Mouse (Mus musculus): ENCODE measurements around the gene Irs3. TPM values are rescaled to one million over a fixed set of nuclear protein-coding genes. Genes with fewer than 3 reads are reported as not detected.

Gene Irs3
- polyA plus RNA-seq, 1 experiment from 2014 or later = 0.09 TPM

- H3K9ac ChIP-seq (replicated peaks; ENCODE audit: low read depth, low read length) = peak overlapping the region; percentile 73
- 0 out of 2 replicates have a peak, but pooled peaks have one; percentile 1 for ATAC-seq
- no peaks in the 10 kb centered on the region for H3K36me3 ChIP-seq (ENCODE audit: control insufficient read depth, insufficient read depth)
- H3K27ac ChIP-seq (ENCODE audit: low read length) = no peak overlapping the region; the same call in 1 of the 2 replicates
- H3K4me2 ChIP-seq (ENCODE audit: low read length) = peak overlapping the region; percentile 66
- H3K4me3 ChIP-seq (replicated peaks; ENCODE audit: low read length) = peak overlapping the region; percentile 81
- H3K4me1 ChIP-seq (replicated peaks; ENCODE audit: control insufficient read depth, insufficient read depth, low read length) = peaks cover 22% of the 10 kb centered on the region
- H3K27me3 ChIP-seq (replicated peaks; ENCODE audit: control insufficient read depth, insufficient read depth, low read length) = no peaks in the 10 kb centered on the region
- H3K9me3 ChIP-seq (ENCODE audit: control insufficient read depth, low read length) = no peaks in the 10 kb centered on the region
- WGBS = 8% methylated on average over 28 of the region's 28 CpGs
Observed at GRCm38 (mm10) chr5:137683388-137684293, 38.1 kb upstream of the Irs3 start.

- Histone ChIP-seq H3K27ac (ENCODE audit: low read length) (no peak overlapping the region), H3K27me3 (replicated peaks; ENCODE audit: control insufficient read depth, insufficient read depth, low read length) (no peaks in the 10 kb centered on the region), H3K4me2 (ENCODE audit: low read length) (peak overlapping the region; percentile 66), H3K4me3 (replicated peaks; ENCODE audit: low read length) (no peak overlapping the region), H3K36me3 (ENCODE audit: control insufficient read depth, insufficient read depth) (no peaks in the 10 kb centered on the region), H3K9ac (replicated peaks; ENCODE audit: low read depth, low read length) (no peak overlapping the region), H3K4me1 (replicated peaks; ENCODE audit: control insufficient read depth, insufficient read depth, low read length) (peaks cover 22% of the 10 kb centered on the region), H3K9me3 (ENCODE audit: control insufficient read depth, low read length) (no peaks in the 10 kb centered on the region)
- no peak for ATAC-seq
- WGBS = 57% methylated on average over 6 of the region's 6 CpGs
Observed at GRCm38 (mm10) chr5:137682526-137682925, 37.0 kb upstream of the Irs3 start.

DNA sequence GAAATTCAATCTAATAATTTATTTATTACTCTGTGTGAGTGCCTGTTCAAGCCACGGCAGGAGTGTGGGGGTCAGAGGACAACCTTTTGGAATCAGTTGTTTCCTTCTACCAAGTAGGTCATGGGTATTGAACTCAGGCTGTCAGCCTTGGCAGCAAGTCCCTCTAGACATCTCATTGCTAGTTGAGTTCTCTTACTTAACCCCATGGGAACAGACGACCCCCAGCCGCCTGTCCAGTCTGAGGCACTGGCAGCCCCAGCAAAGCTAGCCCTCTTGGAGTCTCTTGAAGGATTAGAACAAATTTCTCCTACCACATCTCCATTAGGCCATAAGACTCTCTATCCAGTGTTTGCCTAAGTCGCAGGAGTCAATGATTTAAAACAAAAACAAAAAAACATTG, 34.2 kb upstream of the Irs3 start:
- WGBS = 92% methylated on average over 4 of the region's 4 CpGs
- no peak for ATAC-seq
- no peak overlapping the region for H3K27ac ChIP-seq (ENCODE audit: low read length)

DNA sequence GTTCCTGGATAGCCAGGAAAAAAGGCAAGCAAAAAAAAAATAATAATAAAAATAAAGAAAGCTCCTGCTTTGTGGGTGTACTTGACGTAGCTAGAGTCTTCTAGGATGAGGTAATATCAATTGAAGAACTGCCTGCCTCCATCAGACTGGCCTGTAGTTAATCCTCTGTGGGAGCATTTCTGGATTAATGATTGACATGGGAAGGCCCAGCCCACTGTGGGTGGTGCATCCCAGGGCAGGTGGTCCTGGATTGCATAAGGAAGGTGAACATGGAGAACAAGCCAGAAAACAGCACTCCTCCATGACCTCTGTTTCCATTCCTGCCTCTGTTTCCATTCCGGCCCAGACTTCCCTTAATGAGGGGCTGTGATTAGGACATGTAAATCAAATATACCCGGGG, 33.2 kb upstream of the Irs3 start:
- no peak for ATAC-seq
- WGBS = 68% methylated on average over 3 of the region's 3 CpGs
- H3K4me3 ChIP-seq (replicated peaks; ENCODE audit: low read length) = no peak overlapping the region
- H3K9ac ChIP-seq (replicated peaks; ENCODE audit: low read depth, low read length) = no peak overlapping the region
- no peaks in the 10 kb centered on the region for H3K36me3 ChIP-seq (ENCODE audit: control insufficient read depth, insufficient read depth)
- no peaks in the 10 kb centered on the region for H3K9me3 ChIP-seq (ENCODE audit: control insufficient read depth, low read length)
- no peaks in the 10 kb centered on the region for H3K27me3 ChIP-seq (replicated peaks; ENCODE audit: control insufficient read depth, insufficient read depth, low read length)
- no peak overlapping the region for H3K27ac ChIP-seq (ENCODE audit: low read length)
- no peak overlapping the region for H3K4me2 ChIP-seq (ENCODE audit: low read length)
- peaks cover 16% of the 10 kb centered on the region for H3K4me1 ChIP-seq (replicated peaks; ENCODE audit: control insufficient read depth, insufficient read depth, low read length)

More for the DNA sequence above, 34.2 kb upstream of the Irs3 start:
- Histone ChIP-seq H3K36me3 (ENCODE audit: control insufficient read depth, insufficient read depth) (no peaks in the 10 kb centered on the region), H3K9ac (replicated peaks; ENCODE audit: low read depth, low read length) (no peak overlapping the region), H3K27me3 (replicated peaks; ENCODE audit: control insufficient read depth, insufficient read depth, low read length) (no peaks in the 10 kb centered on the region), H3K4me2 (ENCODE audit: low read length) (no peak overlapping the region), H3K9me3 (ENCODE audit: control insufficient read depth, low read length) (no peaks in the 10 kb centered on the region), H3K4me3 (replicated peaks; ENCODE audit: low read length) (no peak overlapping the region), H3K4me1 (replicated peaks; ENCODE audit: control insufficient read depth, insufficient read depth, low read length) (peaks cover 18% of the 10 kb centered on the region)

GRCm38 (mm10) chr5:137677859-137678258, 32.3 kb upstream of the Irs3 start:
- no peak for ATAC-seq
- Histone ChIP-seq H3K27ac (ENCODE audit: low read length) (no peak overlapping the region), H3K9ac (replicated peaks; ENCODE audit: low read depth, low read length) (no peak overlapping the region), H3K4me1 (replicated peaks; ENCODE audit: control insufficient read depth, insufficient read depth, low read length) (peaks cover 7% of the 10 kb centered on the region), H3K27me3 (replicated peaks; ENCODE audit: control insufficient read depth, insufficient read depth, low read length) (no peaks in the 10 kb centered on the region), H3K9me3 (ENCODE audit: control insufficient read depth, low read length) (no peaks in the 10 kb centered on the region), H3K4me3 (replicated peaks; ENCODE audit: low read length) (no peak overlapping the region), H3K4me2 (ENCODE audit: low read length) (no peak overlapping the region), H3K36me3 (ENCODE audit: control insufficient read depth, insufficient read depth) (no peaks in the 10 kb centered on the region)
- 86% methylated on average over 8 of the region's 8 CpGs for WGBS

GRCm38 (mm10) chr5:137674786-137675185, 29.3 kb upstream of the Irs3 start:
- H3K9ac ChIP-seq (replicated peaks; ENCODE audit: low read depth, low read length) = no peak overlapping the region
- no peak overlapping the region for H3K4me2 ChIP-seq (ENCODE audit: low read length)
- no peak overlapping the region for H3K27ac ChIP-seq (ENCODE audit: low read length)
- ATAC-seq = no peak
- H3K4me3 ChIP-seq (replicated peaks; ENCODE audit: low read length) = no peak overlapping the region
- no peaks in the 10 kb centered on the region for H3K27me3 ChIP-seq (replicated peaks; ENCODE audit: control insufficient read depth, insufficient read depth, low read length)
- 97% methylated on average over 8 of the region's 8 CpGs for WGBS
- H3K4me1 ChIP-seq (replicated peaks; ENCODE audit: control insufficient read depth, insufficient read depth, low read length) = peaks cover 6% of the 10 kb centered on the region; the same call in 1 of the 2 replicates
- no peaks in the 10 kb centered on the region for H3K9me3 ChIP-seq (ENCODE audit: control insufficient read depth, low read length)
- H3K36me3 ChIP-seq (ENCODE audit: control insufficient read depth, insufficient read depth) = no peaks in the 10 kb centered on the region

DNA sequence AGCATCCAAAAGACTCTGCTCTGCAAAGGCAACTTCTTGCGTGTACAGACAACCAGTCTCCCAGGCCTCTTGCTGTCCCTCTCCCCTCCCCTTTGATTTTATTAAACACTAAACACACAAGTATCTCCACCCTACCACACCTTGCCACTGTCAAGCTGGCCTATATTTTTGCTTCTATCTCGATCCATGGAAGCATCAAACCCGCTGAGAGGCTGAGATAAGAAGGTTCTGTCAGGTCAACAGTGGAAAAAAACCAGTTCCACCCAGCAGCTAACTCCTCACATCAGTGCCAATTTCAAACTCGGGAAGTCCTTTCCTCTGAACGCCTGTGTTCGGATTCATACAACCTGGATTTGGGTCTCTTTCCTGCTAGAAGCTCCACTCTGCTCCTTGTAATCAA, 27.5 kb upstream of the Irs3 start:
- Histone ChIP-seq H3K27me3 (replicated peaks; ENCODE audit: control insufficient read depth, insufficient read depth, low read length) (no peaks in the 10 kb centered on the region), H3K4me1 (replicated peaks; ENCODE audit: control insufficient read depth, insufficient read depth, low read length) (peaks cover 10% of the 10 kb centered on the region; the same call in 1 of the 2 replicates), H3K36me3 (ENCODE audit: control insufficient read depth, insufficient read depth) (no peaks in the 10 kb centered on the region), H3K4me2 (ENCODE audit: low read length) (no peak overlapping the region), H3K4me3 (replicated peaks; ENCODE audit: low read length) (no peak overlapping the region), H3K9me3 (ENCODE audit: control insufficient read depth, low read length) (no peaks in the 10 kb centered on the region), H3K27ac (ENCODE audit: low read length) (no peak overlapping the region), H3K9ac (replicated peaks; ENCODE audit: low read depth, low read length) (no peak overlapping the region)
- WGBS = 93% methylated on average over 6 of the region's 6 CpGs
- ATAC-seq = no peak

- H3K4me1 ChIP-seq (replicated peaks; ENCODE audit: control insufficient read depth, insufficient read depth, low read length) = peaks cover 10% of the 10 kb centered on the region; the same call in 1 of the 2 replicates
- no peak overlapping the region for H3K27ac ChIP-seq (ENCODE audit: low read length)
- H3K4me3 ChIP-seq (replicated peaks; ENCODE audit: low read length) = no peak overlapping the region
- H3K4me2 ChIP-seq (ENCODE audit: low read length) = no peak overlapping the region
- 88% methylated on average over 5 of the region's 5 CpGs for whole genome bisulfite sequencing
- no peaks in the 10 kb centered on the region for H3K27me3 ChIP-seq (replicated peaks; ENCODE audit: control insufficient read depth, insufficient read depth, low read length)
- H3K9me3 ChIP-seq (ENCODE audit: control insufficient read depth, low read length) = no peaks in the 10 kb centered on the region
- H3K36me3 ChIP-seq (ENCODE audit: control insufficient read depth, insufficient read depth) = no peaks in the 10 kb centered on the region
- ATAC-seq = no peak
- H3K9ac ChIP-seq (replicated peaks; ENCODE audit: low read depth, low read length) = no peak overlapping the region
Observed at GRCm38 (mm10) chr5:137672361-137672760, 26.8 kb upstream of the Irs3 start.

GRCm38 (mm10) chr5:137671443-137672240, 26.1 kb upstream of the Irs3 start:
- Histone ChIP-seq H3K4me1 (replicated peaks; ENCODE audit: control insufficient read depth, insufficient read depth, low read length) (peaks cover 10% of the 10 kb centered on the region; the same call in 1 of the 2 replicates), H3K9ac (replicated peaks; ENCODE audit: low read depth, low read length) (no peak overlapping the region), H3K4me3 (replicated peaks; ENCODE audit: low read length) (no peak overlapping the region), H3K27me3 (replicated peaks; ENCODE audit: control insufficient read depth, insufficient read depth, low read length) (no peaks in the 10 kb centered on the region), H3K9me3 (ENCODE audit: control insufficient read depth, low read length) (no peaks in the 10 kb centered on the region), H3K4me2 (ENCODE audit: low read length) (no peak overlapping the region), H3K27ac (ENCODE audit: low read length) (no peak overlapping the region), H3K36me3 (ENCODE audit: control insufficient read depth, insufficient read depth) (peaks cover 2% of the 10 kb centered on the region; the same call in 1 of the 2 replicates)
- 60% methylated on average over 9 of the region's 9 CpGs for WGBS
- ATAC-seq = no peak
